In the genomic region with DNA sequence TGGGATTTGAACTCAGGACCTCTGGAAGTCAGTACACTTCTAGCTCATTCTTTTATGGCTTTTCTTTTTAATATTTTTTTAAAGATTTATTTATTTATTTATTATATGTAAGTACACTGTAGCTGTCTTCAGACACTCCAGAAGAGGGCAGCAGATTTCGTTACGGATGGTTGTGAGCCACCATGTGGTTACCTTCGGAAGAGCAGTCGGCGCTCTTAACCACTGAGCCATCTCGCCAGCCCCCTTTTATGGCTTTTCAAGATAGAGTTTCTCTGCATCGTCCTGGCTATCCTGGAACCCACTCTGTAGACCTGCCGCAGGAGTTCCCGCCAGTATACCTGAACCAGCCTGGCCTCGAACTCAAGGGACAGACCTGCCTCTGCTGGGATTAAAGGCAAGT, we compare ENCODE assay signal across 8 mouse cellular contexts. TPM values are rescaled to one million over a fixed set of nuclear protein-coding genes. Genes with fewer than 3 reads are reported as not detected.
DNase-seq lines count a peak whose midpoint lies in the region; ATAC-seq and TF ChIP-seq lines count a peak whose summit lies in the region.
"Not testable (repeated sequence)": the region's sequence is repeated elsewhere in the genome, so short reads cannot be mapped to it uniquely, and the experiment has no call there.

No protein-coding gene starts in this region.

- peak overlapping the region; percentile 98 for H3K4me3 ChIP-seq in embryonic fibroblast, embryonic 13.5 days (ENCODE audit: insufficient read depth, low read length)
- peak overlapping the region; percentile 66 for H3K4me3 ChIP-seq in heart, embryonic 16.5 days (ENCODE audit: low read length)
- H3K4me3 ChIP-seq in lung, adult 2 months (replicated peaks; ENCODE audit: extremely low read depth, low read depth, low read length) = not testable (repeated sequence)

- not testable (repeated sequence) for ATAC-seq in heart, embryonic 16.5 days (replicated peaks; ENCODE audit: extremely low read depth, insufficient read depth, low FRiP score)
- ATAC-seq in monocyte, adult 5-6 weeks (replicated peaks; ENCODE audit: insufficient number of reproducible peaks, low FRiP score, low TSS enrichment, poor library complexity, severe bottlenecking) = 0 out of 2 replicates have a peak, but pooled peaks have one; percentile 20

- peak overlapping the region; percentile 52 for H3K4me2 ChIP-seq in heart, embryonic 16.5 days (ENCODE audit: low read depth, low read length)

- not testable (repeated sequence) for H3K9ac ChIP-seq in heart, embryonic 16.5 days (ENCODE audit: low read length)

- H3K27me3 ChIP-seq in heart, embryonic 16.5 days (ENCODE audit: control insufficient read depth, insufficient read depth, low read length) = not testable (repeated sequence)

- WGBS in heart, embryonic 16.5 days = 83% methylated on average over 10 of the region's 10 CpGs
- 80% methylated on average over 10 of the region's 10 CpGs for WGBS in lung, adult 2 months

- H3K27ac ChIP-seq in embryonic fibroblast, embryonic 13.5 days (ENCODE audit: insufficient read depth, low read length); heart, embryonic 16.5 days (ENCODE audit: low read length): not testable (repeated sequence)

- DNase-seq in B cell, adult 2 months = peak; percentile 54 to 55
- DNase-seq in NIH3T3 (ENCODE audit: low read depth) = peak; percentile 16
- DNase-seq in layer of hippocampus, adult 11-12 months (ENCODE audit: low spot score) = peak; percentile 2
- not testable (repeated sequence) for DNase-seq in lung, adult 2 months
- peak; percentile 41 for DNase-seq in thymus, postnatal 0 days (ENCODE audit: low spot score)

- not testable (repeated sequence) for TF ChIP-seq CTCF in embryonic fibroblast, embryonic 13.5 days (IDR thresholded peaks at IDR 0.05; ENCODE audit: borderline replicate concordance, insufficient read depth, low read length)
- TF ChIP-seq CTCF in lung, adult 2 months (IDR thresholded peaks at IDR 0.05; ENCODE audit: insufficient read depth, low read length) = 0 out of 2 replicates have a peak, but pooled peaks have one; percentile 3

- not testable (repeated sequence) for H3K4me1 ChIP-seq in embryonic fibroblast, embryonic 13.5 days (ENCODE audit: control insufficient read depth, insufficient read depth, low read length); heart, embryonic 16.5 days (ENCODE audit: control insufficient read depth, insufficient read depth, low read length); lung, adult 2 months (ENCODE audit: control insufficient read depth, insufficient read depth, low read length)

- TF ChIP-seq POLR2A in embryonic fibroblast, embryonic 13.5 days (IDR thresholded peaks at IDR 0.05; ENCODE audit: low read depth, low read length); lung, adult 2 months (IDR thresholded peaks at IDR 0.05; ENCODE audit: borderline replicate concordance, extremely low read depth, low read depth, low read length): not testable (repeated sequence)

- H3K9me3 ChIP-seq in heart, embryonic 16.5 days (replicated peaks; ENCODE audit: control insufficient read depth, low read length) = not testable (repeated sequence)

- H3K36me3 ChIP-seq in heart, embryonic 16.5 days (ENCODE audit: control insufficient read depth, insufficient read depth) = not testable (repeated sequence)

RNA-seq across cellular contexts. Expression of a gene that starts 1.9 kb away (rescaled TPM):
- polyA plus RNA-seq in embryonic fibroblast, embryonic 13.5 days (2011; ENCODE audit: insufficient read length, low read depth, missing spikeins) = 33.3 and 34.3 TPM in 2 replicates
- polyA plus RNA-seq in heart, embryonic 16.5 days (2015; fragmentation: Nextera tagmentation; extraction: Ambion mirVana) = 80.5 and 81.6 TPM in 2 replicates
- 0.33 and 0.98 TPM in 2 replicates for polyA plus RNA-seq in lung, adult 2 months (2012; rRNA removed)
- total RNA-seq in monocyte, adult 5-6 weeks (2017) = 21.1 to 35.8 TPM (median 22.5 TPM) in 3 replicates
- polyA plus RNA-seq in thymus, postnatal 0 days (2015; fragmentation: Nextera tagmentation; extraction: Ambion mirVana) = 90.1 and 104 TPM in 2 replicates

RNA-seq across cellular contexts. Expression of a gene that starts 43.6 kb away (rescaled TPM):
- polyA plus RNA-seq in embryonic fibroblast, embryonic 13.5 days (2011; ENCODE audit: insufficient read length, low read depth, missing spikeins) = 0.61 TPM in 1 of 2 replicates, not detected in the other
- polyA plus RNA-seq in heart, embryonic 16.5 days (2015; fragmentation: Nextera tagmentation; extraction: Ambion mirVana) = 0.89 and 1.6 TPM in 2 replicates
- polyA plus RNA-seq in lung, adult 2 months (2012; rRNA removed) = 1.6 and 3.3 TPM in 2 replicates
- total RNA-seq in monocyte, adult 5-6 weeks (2017) = 35.8 to 82.3 TPM (median 41.6 TPM) in 3 replicates
- 3.5 and 4.1 TPM in 2 replicates for polyA plus RNA-seq in thymus, postnatal 0 days (2015; fragmentation: Nextera tagmentation; extraction: Ambion mirVana)

RNA-seq across cellular contexts. Expression of a gene that starts 45.7 kb away (rescaled TPM):
- 765 and 790 TPM in 2 replicates for polyA plus RNA-seq in embryonic fibroblast, embryonic 13.5 days (2011; ENCODE audit: insufficient read length, low read depth, missing spikeins)
- polyA plus RNA-seq in heart, embryonic 16.5 days (2015; fragmentation: Nextera tagmentation; extraction: Ambion mirVana) = 172 and 221 TPM in 2 replicates
- polyA plus RNA-seq in lung, adult 2 months (2012; rRNA removed) = 73.7 and 105 TPM in 2 replicates
- total RNA-seq in monocyte, adult 5-6 weeks (2017) = 764 to 1,331 TPM (median 951 TPM) in 3 replicates
- 605 and 639 TPM in 2 replicates for polyA plus RNA-seq in thymus, postnatal 0 days (2015; fragmentation: Nextera tagmentation; extraction: Ambion mirVana)

Comparison
In these comparisons a context has a peak if more than half of its experiments do, and no peak if none do; other contexts are left out.
1. RNA of a gene that starts 1.9 kb away (polyA plus RNA-seq): 90.1 to 104 TPM in thymus, postnatal 0 days, 80.5 to 81.6 TPM in heart, embryonic 16.5 days and 33.3 to 34.3 TPM in embryonic fibroblast, embryonic 13.5 days; 0.33 to 0.98 TPM in lung, adult 2 months; every median in the first group is over 10 times any median in the second.